Mouse (Mus musculus) gastrocnemius, adult 8-10 months (tissue): ENCODE measurements around the gene Axl. TPM values are rescaled to one million over a fixed set of nuclear protein-coding genes. Genes with fewer than 3 reads are reported as not detected.
A peak's percentile ranks its signal among the peaks of the same experiment; 100 is the strongest.

ENCODE experiments used
- DNase-seq, 2 experiments: peaks; one replicate each; pipeline ENCODE4 v3.0.0; 2022; ENCODE audit warnings: low spot score in 2 of 2
- total RNA-seq, 4 experiments: library from RNA; stranded (reverse); gene quantifications; 2 replicates each; pipeline ENCODE4 v1.2.4; 2022

The Axl gene
- total RNA-seq, result 10 to 100 TPM; 22.0 to 45.0 (median 28.1) TPM

GRCm38 (mm10) chr7:25788220-25789128 is at the start of gene Axl:
Gene Axl (minus strand): TSS chr7:25788705.
- DNase-seq, result peak; percentile 76

- DNase-seq, result no peak
These were observed 46.8 kb upstream of the Axl start for GRCm38 (mm10) chr7:25835188-25835891.

GRCm38 (mm10) chr7:25831557-25832530 is 43.3 kb upstream of the Axl start:
- no peak for DNase-seq

- DNase-seq, result no peak
These were observed 41.7 kb upstream of the Axl start for GRCm38 (mm10) chr7:25830251-25830650.

GRCm38 (mm10) chr7:25827199-25827598 is 38.7 kb upstream of the Axl start:
- DNase-seq, result peak in 1 of 2 experiments; percentile 17

- no peak for DNase-seq
These were observed 37.5 kb upstream of the Axl start for GRCm38 (mm10) chr7:25826029-25826428.

- no peak for DNase-seq
These were observed 36.5 kb upstream of the Axl start for GRCm38 (mm10) chr7:25825043-25825442.

- DNase-seq, result no peak
These were observed 27.9 kb upstream of the Axl start, which contains the start of gene Cyp2s1 for GRCm38 (mm10) chr7:25816241-25816919. Gene Cyp2s1 (minus strand): TSS chr7:25816913.

GRCm38 (mm10) chr7:25815571-25815970 is 27.1 kb upstream of the Axl start:
- no peak for DNase-seq

GRCm38 (mm10) chr7:25814711-25815110 is 26.2 kb upstream of the Axl start:
- no peak for DNase-seq

GRCm38 (mm10) chr7:25812195-25812594 is 23.7 kb upstream of the Axl start:
- DNase-seq, result no peak

- DNase-seq, result no peak
These were observed 23.2 kb upstream of the Axl start for GRCm38 (mm10) chr7:25811716-25812115.

GRCm38 (mm10) chr7:25805631-25806343 is 17.3 kb upstream of the Axl start:
- peak; percentile 49 to 55 for DNase-seq

GRCm38 (mm10) chr7:25804792-25805191 is 16.3 kb upstream of the Axl start:
- DNase-seq, result no peak

- peak in 1 of 2 experiments; percentile 41 for DNase-seq
These were observed 15.0 kb upstream of the Axl start for GRCm38 (mm10) chr7:25803460-25803859.

- DNase-seq, result peak; percentile 85 to 86
These were observed 14.0 kb upstream of the Axl start for GRCm38 (mm10) chr7:25802241-25803125.

- DNase-seq, result no peak
These were observed 12.5 kb upstream of the Axl start for GRCm38 (mm10) chr7:25801031-25801430.

GRCm38 (mm10) chr7:25799369-25799768 is 10.9 kb upstream of the Axl start:
- DNase-seq, result no peak

- DNase-seq, result no peak
These were observed 10.0 kb upstream of the Axl start for GRCm38 (mm10) chr7:25798540-25798939.
